Mouse (Mus musculus) testis, adult 2 months (tissue): Measurements from ENCODE around the gene Mcub. TPM values are rescaled to one million over a fixed set of nuclear protein-coding genes. Genes with fewer than 3 reads are reported as not detected.

ENCODE experiments used
- H3K27ac ChIP-seq: fragments of 200-500 bp; 2 replicates; pipeline ENCODE4 v1.5.1; 2012; ENCODE audit warnings: low read depth, low read length; ENCODE audit not compliant: control insufficient read depth, insufficient read depth
- H3K27me3 ChIP-seq: fragments of 200-500 bp; 2 replicates; pipeline ENCODE4 v1.6.1; 2012; ENCODE audit warnings: mild to moderate bottlenecking, low read length, moderate library complexity; ENCODE audit not compliant: control insufficient read depth, insufficient read depth
- H3K36me3 ChIP-seq: fragments of 200-500 bp; 2 replicates; pipeline ENCODE4 v1.6.1; 2012; ENCODE audit warnings: mild to moderate bottlenecking, low read length; ENCODE audit not compliant: control insufficient read depth, insufficient read depth
- H3K4me1 ChIP-seq: fragments of 200-500 bp; 2 replicates; pipeline ENCODE4 v1.6.1; 2012; ENCODE audit warnings: low read length; ENCODE audit not compliant: control insufficient read depth, insufficient read depth
- H3K4me3 ChIP-seq: fragments of 200-500 bp; 2 replicates; pipeline ENCODE4 v1.5.1; 2012; ENCODE audit warnings: low read depth, mild to moderate bottlenecking, low read length, moderate library complexity, mixed read lengths; ENCODE audit not compliant: control insufficient read depth
- CTCF ChIP-seq: fragments of 200-500 bp; IDR thresholded peaks from 2 replicates; pipeline ENCODE4 v1.5.1; 2012; ENCODE audit warnings: low read depth, mild to moderate bottlenecking, inconsistent platforms, low read length, moderate library complexity; ENCODE audit not compliant: control insufficient read depth, insufficient read depth, insufficient replicate concordance
- POLR2A ChIP-seq: fragments of 200-500 bp; IDR thresholded peaks from 2 replicates; pipeline ENCODE4 v1.6.1; 2012; ENCODE audit warnings: low read depth, mild to moderate bottlenecking, inconsistent platforms, low read length, moderate library complexity; ENCODE audit not compliant: control insufficient read depth
- polyA plus RNA-seq: library from polyadenylated mRNA; depleted of rRNA; stranded (reverse); fragments of >200 nt; gene quantifications from 2 replicates; pipeline ENCODE4 v1.2.3, GENCODE M21; 2012; rRNA removed

The Mcub gene
- 2.5 and 3.5 TPM in 2 replicates for polyA plus RNA-seq

DNA sequence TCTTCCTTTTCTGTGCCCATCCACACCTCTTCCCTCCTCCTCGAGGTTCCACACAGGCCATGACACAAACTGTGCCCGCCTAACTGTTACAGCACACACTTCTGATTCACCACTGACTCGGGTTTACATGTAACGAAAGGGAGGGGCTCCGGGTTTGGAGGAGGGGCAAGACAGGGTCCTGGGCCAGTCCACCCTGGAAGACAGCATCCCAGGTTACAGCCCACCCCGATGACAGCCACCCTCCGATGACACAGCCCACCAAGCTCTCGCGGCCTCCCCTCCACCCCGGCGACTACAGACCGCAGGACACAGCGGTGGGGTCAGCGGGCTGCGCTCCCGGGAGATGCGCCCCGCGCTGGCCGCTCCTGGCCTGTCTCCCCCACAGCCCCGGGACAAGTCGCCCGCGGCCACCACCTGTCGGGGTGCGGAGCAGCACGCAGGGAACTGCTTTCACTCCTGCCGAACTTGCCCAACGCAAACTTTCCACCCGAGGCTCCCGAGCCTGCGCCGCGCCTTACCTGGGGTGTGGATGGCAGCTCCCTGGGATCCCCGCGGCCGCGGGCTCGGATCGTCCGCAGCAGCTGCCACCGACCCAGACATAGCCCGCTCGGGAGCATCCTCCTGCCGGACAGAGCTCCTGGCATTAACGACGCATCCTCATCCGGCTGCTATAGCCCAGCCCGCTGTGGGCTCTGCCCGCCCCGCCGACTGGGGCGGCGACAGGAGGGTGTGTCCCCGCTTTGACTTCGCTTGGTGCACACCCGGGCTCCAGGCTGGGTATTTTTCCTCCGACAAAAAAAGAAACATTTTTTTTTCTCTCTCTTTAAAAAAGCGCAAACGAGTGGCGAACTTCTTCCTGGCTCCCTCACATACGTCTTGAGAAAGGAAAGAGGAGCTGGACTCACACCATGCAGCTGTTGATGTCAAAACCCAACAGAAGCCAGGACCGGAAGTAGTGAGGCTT lies at the start of gene Mcub:
Mcub (minus strand) TSS at position 775 of the 964 bp plus-strand sequence.
- H3K4me1 ChIP-seq: peaks cover 17% of the 10 kb centered on the region
- TF ChIP-seq CTCF (no peak), POLR2A (no peak)
- no peaks in the 10 kb centered on the region for H3K27me3 ChIP-seq
- no peaks in the 10 kb centered on the region for H3K36me3 ChIP-seq
- no peak within 1 kb of the TSS for H3K27ac ChIP-seq
- H3K4me3 ChIP-seq: peak within 1 kb of the TSS; percentile 77

DNA sequence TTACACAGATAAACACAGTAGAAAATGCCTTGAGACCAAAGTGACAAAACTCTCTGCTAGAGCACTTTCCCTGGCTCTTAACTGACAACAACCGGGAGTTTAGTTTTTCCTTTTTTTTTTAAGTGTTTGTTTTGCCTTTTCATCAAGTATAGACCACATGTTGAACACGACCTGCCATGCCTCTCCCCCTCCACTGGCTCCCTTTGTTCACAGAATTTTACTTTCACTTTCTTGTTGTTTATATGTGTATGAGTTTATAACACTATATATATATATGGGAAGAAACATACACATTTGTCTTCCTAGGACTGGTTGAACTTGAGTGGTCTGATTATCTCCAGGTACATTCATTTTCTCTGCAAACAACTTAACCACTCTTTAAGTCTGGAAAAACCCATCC lies 42.9 kb upstream of the Mcub start:
- Histone ChIP-seq H3K4me1 (no peaks in the 10 kb centered on the region), H3K4me3 (no peak overlapping the region), H3K36me3 (peaks cover 3% of the 10 kb centered on the region), H3K27me3 (no peaks in the 10 kb centered on the region), H3K27ac (no peak overlapping the region)
- TF ChIP-seq POLR2A: no peak

DNA sequence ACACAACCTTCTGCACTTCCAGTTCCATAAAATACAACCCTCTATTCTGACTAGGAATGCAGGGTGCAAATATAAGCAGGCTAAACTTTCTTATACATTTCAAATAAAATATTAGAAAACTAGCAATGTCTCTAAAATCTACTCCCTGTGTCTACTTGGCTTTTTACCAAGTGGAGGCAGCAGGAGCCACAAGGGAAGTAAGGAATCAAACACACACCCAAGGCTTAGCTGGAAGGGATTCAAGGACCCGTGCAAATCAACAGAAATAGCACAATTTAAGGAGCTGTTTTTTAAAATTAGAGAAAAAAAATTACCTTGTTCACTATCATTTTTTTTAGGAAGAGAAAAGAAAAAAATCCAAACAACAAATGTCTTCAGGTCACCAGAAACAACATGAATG lies 41.2 kb upstream of the Mcub start:
- Histone ChIP-seq H3K4me3 (no peak overlapping the region), H3K36me3 (peaks cover 3% of the 10 kb centered on the region), H3K27me3 (no peaks in the 10 kb centered on the region), H3K4me1 (no peaks in the 10 kb centered on the region), H3K27ac (no peak overlapping the region)
- TF ChIP-seq POLR2A: no peak
- no peak for TF ChIP-seq CTCF

DNA sequence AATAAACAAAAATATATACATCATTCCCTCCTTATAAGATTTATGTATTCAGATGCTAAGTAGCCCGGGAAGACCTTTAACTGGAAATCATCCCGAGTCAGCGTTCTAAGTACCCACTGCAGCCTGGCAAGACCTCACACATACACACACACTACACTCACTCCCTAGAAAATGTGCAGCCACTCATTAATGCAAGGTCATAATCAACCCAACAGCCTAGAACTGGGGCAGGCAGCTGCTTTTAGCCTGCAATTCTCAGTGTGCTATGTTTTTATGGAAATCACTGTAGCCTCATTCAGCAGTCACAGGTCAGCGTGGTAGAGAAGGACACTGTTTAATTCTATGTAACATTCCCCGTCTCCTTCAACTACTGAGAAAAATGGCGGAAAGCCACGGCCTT lies 36.1 kb upstream of the Mcub start:
- no peak overlapping the region for H3K4me3 ChIP-seq
- H3K27me3 ChIP-seq: no peaks in the 10 kb centered on the region
- H3K36me3 ChIP-seq: peaks cover 6% of the 10 kb centered on the region
- no peaks in the 10 kb centered on the region for H3K4me1 ChIP-seq
- H3K27ac ChIP-seq: no peak overlapping the region
- TF ChIP-seq CTCF: no peak
- TF ChIP-seq POLR2A: no peak

DNA sequence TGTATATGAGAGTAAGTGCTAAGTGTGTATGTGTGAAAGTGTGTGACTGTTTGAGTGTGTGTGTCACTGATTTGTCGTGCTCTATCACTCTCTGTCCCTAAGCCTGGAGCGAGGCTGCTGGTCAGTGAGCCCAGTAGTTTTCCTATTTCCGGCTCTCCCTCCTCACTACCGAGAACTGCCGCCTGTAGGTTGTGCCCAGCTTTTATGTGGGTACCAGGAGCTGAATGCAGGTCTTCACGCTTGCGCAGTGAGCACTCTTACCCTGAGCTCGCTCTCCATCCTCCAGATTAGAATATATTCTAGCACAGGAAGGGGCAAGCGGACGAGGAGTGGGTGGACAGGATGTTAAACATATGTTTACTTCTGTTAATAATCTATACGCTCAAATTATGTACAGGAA lies 30.9 kb upstream of the Mcub start:
- peaks cover 5% of the 10 kb centered on the region for H3K36me3 ChIP-seq
- no peak overlapping the region for H3K27ac ChIP-seq
- H3K27me3 ChIP-seq: no peaks in the 10 kb centered on the region
- H3K4me3 ChIP-seq: no peak overlapping the region
- no peaks in the 10 kb centered on the region for H3K4me1 ChIP-seq
- no peak for TF ChIP-seq CTCF
- no peak for TF ChIP-seq POLR2A

DNA sequence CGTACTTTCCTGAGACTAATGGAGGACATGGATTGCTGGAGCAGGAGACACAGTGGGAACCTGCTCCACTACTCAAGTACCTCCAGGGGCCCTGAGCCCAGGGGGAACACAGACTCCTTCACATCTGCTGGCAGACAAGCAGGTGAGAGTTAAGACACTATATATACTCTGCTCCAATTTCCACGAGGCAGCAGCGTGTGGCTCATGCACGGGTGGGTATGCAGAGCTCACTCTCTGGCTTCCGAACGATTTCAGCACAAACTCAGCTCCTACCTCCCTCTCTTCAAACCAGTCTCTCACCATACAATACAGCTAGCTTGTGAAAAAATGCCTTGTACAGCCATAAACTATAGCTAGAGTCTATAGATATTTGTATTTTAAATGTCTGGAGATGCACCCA lies 28.5 kb upstream of the Mcub start:
- H3K27ac ChIP-seq: no peak overlapping the region
- no peak overlapping the region for H3K4me3 ChIP-seq
- no peak for TF ChIP-seq POLR2A
- TF ChIP-seq CTCF: no peak
- H3K4me1 ChIP-seq: no peaks in the 10 kb centered on the region
- peaks cover 3% of the 10 kb centered on the region for H3K36me3 ChIP-seq
- no peaks in the 10 kb centered on the region for H3K27me3 ChIP-seq

DNA sequence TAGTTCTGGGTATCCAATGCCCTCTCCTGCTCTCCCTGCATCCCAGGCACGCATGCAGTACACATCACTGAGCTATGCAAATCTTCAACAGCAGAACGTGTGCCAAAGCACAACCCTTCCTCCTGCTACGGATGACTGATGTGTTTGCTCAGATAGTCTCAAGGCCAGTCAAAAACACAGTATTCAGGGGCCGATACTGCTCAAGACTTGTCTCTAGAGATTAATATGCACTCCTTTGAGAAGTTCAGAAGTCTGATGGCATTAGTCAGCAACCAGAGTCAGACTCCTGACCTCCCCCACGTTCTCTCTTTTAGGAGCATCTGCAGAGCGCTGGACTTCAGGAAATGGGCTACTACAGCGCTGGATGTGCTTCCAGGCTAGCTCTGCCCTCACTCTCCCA lies 28.0 kb upstream of the Mcub start:
- Histone ChIP-seq H3K36me3 (peaks cover 3% of the 10 kb centered on the region), H3K27me3 (no peaks in the 10 kb centered on the region), H3K4me3 (no peak overlapping the region), H3K4me1 (no peaks in the 10 kb centered on the region), H3K27ac (no peak overlapping the region)
- TF ChIP-seq CTCF (no peak), POLR2A (no peak)

DNA sequence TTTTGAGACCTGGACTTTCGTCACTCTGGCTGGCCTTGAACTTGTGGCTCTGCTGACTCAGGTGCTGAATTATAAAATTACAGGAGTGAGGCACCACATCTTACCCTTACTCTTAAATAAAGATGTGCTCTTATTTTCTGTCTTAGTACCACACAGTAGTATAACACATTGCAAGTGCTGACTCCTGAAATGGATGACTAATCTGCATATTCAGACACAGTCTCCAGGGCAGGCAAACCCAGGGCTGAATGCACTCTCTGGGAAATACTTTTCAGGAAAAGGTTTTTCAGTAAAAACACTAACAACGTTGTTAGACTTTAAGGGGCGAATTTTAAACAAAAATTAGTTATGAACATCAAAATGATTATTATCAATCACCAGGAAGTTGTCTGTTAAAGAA lies 27.3 kb upstream of the Mcub start:
- Histone ChIP-seq H3K27me3 (no peaks in the 10 kb centered on the region), H3K27ac (no peak overlapping the region), H3K4me1 (no peaks in the 10 kb centered on the region), H3K4me3 (no peak overlapping the region), H3K36me3 (peaks cover 3% of the 10 kb centered on the region)
- TF ChIP-seq POLR2A (no peak), CTCF (no peak)
